Mouse (Mus musculus): ENCODE data around the gene Smarcal1.

Smarcal1 gene

GRCm38 (mm10) chr1:72590636-72591035 lies 7.6 kb downstream of the Smarcal1 start:
- no peak for DNase-seq

- DNase-seq, result no peak
Observed at GRCm38 (mm10) chr1:72592350-72592749, 9.3 kb downstream of the Smarcal1 start.

GRCm38 (mm10) chr1:72593340-72593951 lies 10.4 kb downstream of the Smarcal1 start:
- peak; percentile 86 for DNase-seq

DNA sequence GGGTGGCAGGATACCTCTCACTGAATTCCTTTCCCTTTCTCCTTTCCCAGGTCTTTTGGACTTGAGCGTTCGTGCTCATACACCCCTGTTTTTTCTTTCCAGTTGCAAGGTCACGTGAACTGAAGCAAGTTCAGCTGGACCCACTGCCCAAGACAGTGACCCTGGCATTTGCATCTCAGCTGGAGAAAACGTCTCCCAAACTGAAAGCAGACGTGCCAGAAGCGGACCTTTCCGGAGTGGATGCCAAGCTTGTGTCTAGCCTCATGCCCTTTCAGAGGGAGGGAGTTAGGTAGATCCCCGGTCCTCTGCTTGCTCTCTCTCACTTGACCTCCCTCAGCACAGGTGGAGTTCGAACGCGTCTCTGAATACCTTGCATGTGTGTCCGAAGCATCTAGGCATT lies 12.6 kb downstream of the Smarcal1 start:
- no peak for DNase-seq

- peak; percentile 42 for DNase-seq
Observed at GRCm38 (mm10) chr1:72596231-72596630, 13.2 kb downstream of the Smarcal1 start.

GRCm38 (mm10) chr1:72599146-72600101 lies 16.4 kb downstream of the Smarcal1 start:
- peak; percentile 82 for DNase-seq

GRCm38 (mm10) chr1:72600778-72601177 lies 17.7 kb downstream of the Smarcal1 start:
- no peak for DNase-seq

DNA sequence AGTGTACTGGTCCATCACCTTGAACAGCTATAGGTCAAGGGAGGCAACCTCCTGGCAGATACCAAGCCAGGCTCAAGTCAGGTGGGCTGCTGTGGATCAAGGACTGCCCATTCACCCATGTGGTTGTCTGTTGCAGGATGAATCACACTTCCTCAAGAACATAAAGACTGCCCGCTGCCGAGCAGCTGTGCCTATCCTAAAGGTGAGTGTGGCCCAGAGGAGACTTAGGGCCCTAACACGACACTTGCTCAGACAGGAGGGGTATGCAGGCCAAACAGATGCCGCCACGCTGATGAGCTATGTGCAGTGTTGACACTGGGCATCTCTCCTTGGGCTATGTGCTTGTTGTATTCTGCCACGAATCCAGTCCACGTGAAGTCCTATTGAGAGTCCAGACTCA lies 18.2 kb downstream of the Smarcal1 start:
- DNase-seq, result no peak

DNA sequence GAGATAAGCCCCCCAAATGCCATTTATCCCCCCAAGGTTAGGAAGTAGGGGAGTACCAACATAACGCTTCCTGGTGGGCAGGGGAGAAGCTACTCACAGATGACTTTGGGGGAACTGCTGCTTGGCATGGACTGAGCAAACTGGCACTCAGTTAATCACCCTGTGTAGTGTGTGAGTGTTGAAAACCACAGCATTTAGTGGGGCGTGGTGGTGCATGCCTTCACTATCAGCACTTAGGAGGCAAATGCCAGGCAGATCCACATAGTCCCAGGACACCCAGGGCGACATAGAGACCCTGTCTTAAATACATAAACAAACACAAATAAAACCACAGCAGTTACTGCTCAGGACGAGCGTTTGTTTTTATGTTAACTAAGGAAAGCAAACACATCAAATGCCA lies 19.1 kb downstream of the Smarcal1 start:
- DNase-seq, result no peak

DNA sequence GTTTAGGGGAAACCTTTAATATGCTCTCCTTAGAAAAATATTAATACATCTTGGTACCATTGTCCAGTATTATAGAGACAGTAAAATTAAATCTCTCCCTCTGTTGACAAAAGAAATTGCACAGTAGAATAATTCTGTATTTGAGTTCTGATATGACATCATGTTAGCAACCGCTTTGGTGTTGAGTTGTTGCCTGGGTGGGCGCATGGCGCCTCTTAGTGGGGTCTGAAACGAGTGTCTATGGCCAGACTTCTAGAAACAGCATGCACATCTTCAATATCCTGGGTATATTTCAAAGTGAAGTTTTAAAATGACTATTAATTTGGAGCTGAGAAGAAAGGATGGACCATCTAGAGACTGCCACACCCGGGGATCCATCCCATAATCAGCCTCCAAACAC lies 19.8 kb downstream of the Smarcal1 start:
- DNase-seq, result no peak

GRCm38 (mm10) chr1:72606186-72606673 lies 23.2 kb downstream of the Smarcal1 start:
- DNase-seq, result no peak

GRCm38 (mm10) chr1:72609129-72609528 lies 26.1 kb downstream of the Smarcal1 start:
- DNase-seq, result no peak

GRCm38 (mm10) chr1:72609887-72610877 lies 27.1 kb downstream of the Smarcal1 start:
- DNase-seq, result no peak

DNA sequence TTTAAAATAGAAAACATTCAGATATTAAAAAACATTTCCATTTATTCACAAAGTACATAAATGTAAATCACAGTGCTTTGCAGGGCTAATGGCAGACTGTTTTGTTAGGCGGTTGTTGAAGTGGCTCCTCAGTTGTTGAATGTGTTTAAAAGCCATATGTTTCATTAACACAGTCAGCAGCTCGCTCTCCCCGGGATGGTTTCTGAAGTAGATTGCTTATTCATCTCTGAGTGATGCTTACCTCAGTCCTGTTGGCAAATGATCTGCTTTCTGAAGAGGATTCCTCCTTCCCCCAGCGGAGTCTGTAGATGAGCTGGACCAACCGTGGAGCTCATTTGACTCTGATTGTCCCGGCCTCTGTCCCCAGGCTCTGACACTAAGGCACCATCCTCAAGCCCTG lies 29.1 kb downstream of the Smarcal1 start:
- no peak for DNase-seq

- no peak for DNase-seq
Observed at GRCm38 (mm10) chr1:72635221-72635620, 52.2 kb downstream of the Smarcal1 start.

DNA sequence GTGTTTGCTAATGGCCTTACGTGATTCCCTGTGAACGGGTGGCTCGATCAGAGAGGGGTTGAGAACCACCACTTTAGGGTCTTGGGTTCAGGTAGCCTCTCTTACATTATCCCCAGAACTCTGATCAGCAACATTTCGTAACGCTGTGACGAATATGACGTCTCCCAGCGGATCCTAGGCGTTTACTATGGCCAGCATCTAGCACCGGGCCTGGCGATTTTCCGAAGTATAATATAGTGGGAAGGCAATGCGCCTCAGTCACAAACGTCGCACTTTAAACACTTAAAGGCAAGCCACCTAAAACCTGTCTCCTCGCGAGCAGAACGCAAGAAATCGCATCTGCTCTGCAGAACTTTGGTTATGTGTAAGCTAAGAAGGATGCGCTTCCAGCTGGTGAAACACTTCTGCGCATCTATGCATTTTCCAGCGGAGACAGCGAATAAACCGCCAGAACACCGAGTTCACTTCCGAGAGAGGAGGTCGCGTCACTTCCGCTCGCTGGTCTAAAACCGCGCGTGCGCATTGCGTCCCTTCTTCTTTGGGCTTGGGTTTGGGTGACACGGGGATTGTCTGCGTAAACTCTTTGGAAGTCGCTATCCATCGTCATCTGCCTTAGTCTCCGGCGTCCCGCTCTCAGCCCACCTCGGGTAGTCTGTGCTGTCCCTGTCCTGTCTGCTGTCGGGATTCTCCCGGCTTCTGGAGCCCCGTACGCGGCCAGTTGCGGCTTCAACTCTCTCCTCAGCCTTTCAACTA lies 57.8 kb downstream of the Smarcal1 start:
- peak; percentile 56 for DNase-seq

- DNase-seq, result peak; percentile 59
Observed at GRCm38 (mm10) chr1:72673070-72673469, 90.0 kb downstream of the Smarcal1 start.

Data from lung, postnatal 10 days (tissue).